Mouse (Mus musculus) MEL (cell line): ENCODE results near the gene Pdcl2. TPM values are rescaled to one million over a fixed set of nuclear protein-coding genes. Genes with fewer than 3 reads are reported as not detected.

Source experiments
- DNase-seq: peaks from one replicate; pipeline ENCODE4 v3.0.0; 2011; ENCODE audit warnings: low read depth, low spot score
- H3K27ac ChIP-seq: 2 replicates; pipeline ENCODE4 v1.5.1; 2012; ENCODE audit warnings: low read depth, mild to moderate bottlenecking, control low read depth, low read length, moderate library complexity; ENCODE audit not compliant: control insufficient read depth
- H3K27me3 ChIP-seq, 2 experiments: fragments of 150-350 bp in 1 of 2; sonication (generic) in 1 of 2; 2 replicates each; pipeline ENCODE4 v1.6.1; 2012; ENCODE audit warnings: low read length in 2 of 2, mild to moderate bottlenecking in 2 of 2, improper control_type of control experiment in 1 of 2, moderate library complexity in 1 of 2; ENCODE audit not compliant: insufficient read depth in 2 of 2, control insufficient read depth in 1 of 2
- H3K36me3 ChIP-seq, 2 experiments: 2 replicates each; pipeline ENCODE4 v1.6.1; 2012 to 2014; ENCODE audit warnings: low read length in 2 of 2, improper control_type of control experiment in 1 of 2, inconsistent platforms in 1 of 2, mild to moderate bottlenecking in 1 of 2; ENCODE audit not compliant: insufficient read depth in 2 of 2, control insufficient read depth in 1 of 2
- H3K4me1 ChIP-seq, 2 experiments: fragments of 150-350 bp in 1 of 2; sonication (generic) in 1 of 2; 2 replicates each; pipeline ENCODE4 v1.6.1; 2012; ENCODE audit warnings: low read length in 2 of 2, improper control_type of control experiment in 1 of 2, mild to moderate bottlenecking in 1 of 2; ENCODE audit not compliant: insufficient read depth in 2 of 2, control insufficient read depth in 1 of 2
- H3K4me3 ChIP-seq, 2 experiments: fragments of 150-350 bp in 1 of 2; sonication (generic) in 1 of 2; 2 replicates each; pipeline ENCODE4 v1.5.1; 2012; ENCODE audit warnings: low read depth in 2 of 2, low read length in 2 of 2, mild to moderate bottlenecking in 2 of 2, moderate library complexity in 2 of 2, control low read depth in 1 of 2, improper control_type of control experiment in 1 of 2; ENCODE audit not compliant: control insufficient read depth in 1 of 2, insufficient read depth in 1 of 2
- H3K79me2 ChIP-seq: 2 replicates; pipeline ENCODE4 v1.6.1; 2012; ENCODE audit warnings: mild to moderate bottlenecking, low read length, moderate library complexity; ENCODE audit not compliant: control insufficient read depth, poor library complexity, insufficient read depth
- H3K9ac ChIP-seq: 2 replicates; pipeline ENCODE4 v1.6.1; 2012; ENCODE audit warnings: low read depth, mild to moderate bottlenecking, control low read depth, low read length, moderate library complexity; ENCODE audit not compliant: control insufficient read depth, poor library complexity, severe bottlenecking
- H3K9me3 ChIP-seq: fragments of 150-350 bp; sonication (generic); replicated peaks from 2 replicates; pipeline ENCODE4 v1.6.1; 2012; ENCODE audit warnings: mild to moderate bottlenecking, low read length, improper control_type of control experiment, moderate library complexity; ENCODE audit not compliant: insufficient read depth
- ETS1 ChIP-seq: IDR thresholded peaks from 2 replicates; pipeline ENCODE4 v1.6.1; 2012; ENCODE audit warnings: low read depth, mild to moderate bottlenecking, inconsistent platforms, low read length, improper control_type of control experiment, moderate library complexity
- GATA1 ChIP-seq: IDR thresholded peaks from 2 replicates; pipeline ENCODE4 v1.6.1; 2011; ENCODE audit warnings: low read depth, low read length, improper control_type of control experiment
- HCFC1 ChIP-seq: IDR thresholded peaks from 2 replicates; pipeline ENCODE4 v1.6.1; 2012; ENCODE audit warnings: low read depth, mild to moderate bottlenecking, inconsistent platforms, low read length, improper control_type of control experiment, moderate library complexity
- MAZ ChIP-seq: IDR thresholded peaks from 2 replicates; pipeline ENCODE4 v1.6.1; 2012; ENCODE audit warnings: low read depth, mild to moderate bottlenecking, inconsistent platforms, low read length, improper control_type of control experiment
- MYB ChIP-seq: IDR thresholded peaks from 2 replicates; pipeline ENCODE4 v1.6.1; 2011; ENCODE audit warnings: mild to moderate bottlenecking, low read depth, low read length, improper control_type of control experiment
- MYC ChIP-seq: IDR thresholded peaks from 2 replicates; pipeline ENCODE4 v1.6.1; 2011; ENCODE audit warnings: low read depth, mild to moderate bottlenecking, low read length, improper control_type of control experiment, moderate library complexity
- POLR2AphosphoS2 ChIP-seq: IDR thresholded peaks from 2 replicates; pipeline ENCODE4 v1.6.1; 2011; ENCODE audit warnings: low read length, improper control_type of control experiment
- POLR2AphosphoS5 ChIP-seq: IDR thresholded peaks from 2 replicates; pipeline ENCODE4 v1.6.1; 2012; ENCODE audit warnings: low read depth, borderline replicate concordance, mild to moderate bottlenecking, inconsistent platforms, low read length, moderate library complexity, mixed read lengths
- RCOR1 ChIP-seq: IDR thresholded peaks from 2 replicates; pipeline ENCODE4 v1.6.1; 2012; ENCODE audit warnings: low read depth, mild to moderate bottlenecking, inconsistent platforms, low read length, improper control_type of control experiment
- SMC3 ChIP-seq: IDR thresholded peaks from 2 replicates; pipeline ENCODE4 v1.6.1; 2011; ENCODE audit warnings: low read depth, low read length, improper control_type of control experiment
- TBP ChIP-seq: IDR thresholded peaks from 2 replicates; pipeline ENCODE4 v1.8.0; 2011; ENCODE audit warnings: low read depth, low read length, improper control_type of control experiment
- UBTF ChIP-seq: IDR thresholded peaks from 2 replicates; pipeline ENCODE4 v1.6.1; 2012; ENCODE audit warnings: low read depth, mild to moderate bottlenecking, inconsistent platforms, low read length, improper control_type of control experiment, moderate library complexity, borderline replicate concordance; ENCODE audit not compliant: insufficient read depth
- ZKSCAN1 ChIP-seq: IDR thresholded peaks from 2 replicates; pipeline ENCODE4 v1.6.1; 2012; ENCODE audit warnings: low read depth, mild to moderate bottlenecking, inconsistent platforms, low read length, improper control_type of control experiment, moderate library complexity
- ZNF384 ChIP-seq: IDR thresholded peaks from 2 replicates; pipeline ENCODE4 v1.6.1; 2012; ENCODE audit warnings: low read depth, mild to moderate bottlenecking, inconsistent platforms, low read length, improper control_type of control experiment
- polyA plus RNA-seq, 2 experiments: library from polyadenylated mRNA; stranded (reverse) in 1 of 2; unstranded in 1 of 2; fragments of >175 nt in 1 of 2; fragments of >200 nt in 1 of 2; gene quantifications; 2 replicates each; pipeline versions ENCODE4 v1.2.1 to v1.2.4; 2012; ENCODE audit warnings: low replicate concordance in 2 of 2, low read depth in 1 of 2; ENCODE audit not compliant: insufficient read length in 2 of 2, insufficient read depth in 1 of 2, missing spikeins in 1 of 2
- total RNA-seq: library from RNA; depleted of rRNA; stranded (reverse); fragments of 300-350 nt; gene quantifications from 2 replicates; pipeline ENCODE4 v1.2.3, GENCODE M21; 2012

Gene Pdcl2
- total and polyA plus RNA-seq, 3 experiments: not detected

DNA sequence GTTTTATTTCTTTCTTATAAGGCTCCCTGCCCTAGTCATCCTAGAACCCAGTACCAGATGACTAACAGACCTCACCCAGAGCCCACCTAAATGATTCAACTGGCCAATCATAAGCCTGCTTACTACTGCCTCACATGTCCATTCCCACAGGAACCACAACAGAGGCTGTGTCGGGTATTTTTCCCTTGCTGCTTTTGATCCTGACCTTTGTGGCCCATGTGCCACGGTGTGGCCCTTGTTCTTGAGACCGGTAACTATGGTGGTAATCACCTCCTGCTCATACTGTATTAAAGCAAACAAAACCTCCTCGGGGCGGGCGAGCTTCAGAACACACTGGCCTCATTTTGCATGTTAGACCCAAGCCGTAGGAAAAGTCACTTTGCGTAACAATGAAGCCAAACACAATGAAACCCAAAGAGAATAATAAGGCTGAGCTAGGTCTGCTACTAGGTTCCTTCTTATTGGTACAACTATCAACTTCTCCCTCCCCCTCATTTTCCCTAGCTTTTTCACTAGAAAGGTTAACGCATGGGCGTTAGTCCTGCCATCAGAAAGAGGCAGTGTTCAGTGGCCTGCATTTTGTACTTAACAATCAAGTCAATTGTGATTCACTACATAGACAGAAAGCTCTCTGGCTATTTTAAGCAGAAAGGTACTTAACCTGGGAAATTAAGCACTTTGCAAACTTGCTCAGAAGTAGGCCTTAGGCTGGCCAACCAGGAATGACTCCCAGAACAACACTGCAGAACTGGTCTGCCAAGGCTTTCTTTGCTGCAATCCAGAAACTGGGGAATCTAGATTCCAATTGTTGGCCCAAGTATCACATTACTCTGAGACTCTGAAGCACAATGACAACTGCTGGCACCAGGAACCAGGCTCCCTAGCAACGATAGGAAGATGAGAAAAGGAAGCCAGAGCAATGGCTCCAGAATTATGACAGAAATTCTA is 9.4 kb downstream of the Pdcl2 start:
- DNase-seq: no peak
- Histone ChIP-seq H3K9me3 (no peaks in the 10 kb centered on the region), H3K4me1 (no peaks in the 10 kb centered on the region), H3K36me3 (no peaks in the 10 kb centered on the region), H3K9ac (no peak overlapping the region), H3K79me2 (no peaks in the 10 kb centered on the region), H3K4me3 (no peak overlapping the region), H3K27ac (no peak overlapping the region), H3K27me3 (peaks cover 13 to 29% of the 10 kb centered on the region in 2 experiments)
- no peak for TF ChIP-seq MYC
- TF ChIP-seq POLR2AphosphoS2: no peak
- TF ChIP-seq RCOR1: no peak
- TF ChIP-seq UBTF: no peak
- no peak for TF ChIP-seq SMC3
- no peak for TF ChIP-seq HCFC1
- TF ChIP-seq ETS1: no peak

- no peak for DNase-seq
- no peak overlapping the region for H3K27ac ChIP-seq
- H3K4me1 ChIP-seq: peaks cover 3 to 4% of the 10 kb centered on the region in 2 experiments; a peak in 3 of 4 replicates
- H3K27me3 ChIP-seq: peaks cover 4 to 18% of the 10 kb centered on the region in 2 experiments
- TF ChIP-seq ZNF384: no peak
- TF ChIP-seq MAZ: no peak
- TF ChIP-seq POLR2AphosphoS5: no peak
- peaks cover 0 to 8% of the 10 kb centered on the region in 2 experiments; a peak in 2 of 4 replicates for H3K36me3 ChIP-seq
- H3K9me3 ChIP-seq: no peaks in the 10 kb centered on the region
- H3K4me3 ChIP-seq: no peak overlapping the region
- peaks cover 17% of the 10 kb centered on the region for H3K79me2 ChIP-seq
- H3K9ac ChIP-seq: no peak overlapping the region
Measured at GRCm38 (mm10) chr5:76308206-76308605, 22.8 kb downstream of the Pdcl2 start.

DNA sequence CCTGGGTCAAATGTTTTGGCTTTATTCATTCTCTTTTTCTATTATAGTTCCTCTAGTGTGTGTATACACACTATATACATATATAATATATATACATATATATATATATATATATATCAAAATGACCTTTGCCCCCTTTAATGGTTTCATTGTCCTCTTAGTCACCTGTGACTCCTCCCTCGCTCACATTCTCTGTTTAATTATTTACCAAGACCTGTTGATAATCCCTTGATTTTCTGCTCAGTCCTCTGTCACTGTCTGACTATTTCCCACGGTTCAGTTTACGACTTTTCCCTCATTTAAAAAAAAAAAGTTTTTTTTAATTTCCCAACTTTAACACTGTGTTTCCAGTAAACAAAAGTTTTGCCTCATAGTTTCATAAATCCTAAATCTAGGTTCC is 24.7 kb downstream of the Pdcl2 start:
- TF ChIP-seq POLR2AphosphoS2 (no peak), ZKSCAN1 (no peak), TBP (no peak), SMC3 (no peak), GATA1 (no peak), RCOR1 (no peak), MYB (no peak)
- TF ChIP-seq, all 39 proteins: peak for 0
- Histone ChIP-seq H3K36me3 (peaks cover 0 to 14% of the 10 kb centered on the region in 2 experiments; a peak in 2 of 4 replicates), H3K9ac (no peak overlapping the region), H3K4me1 (peaks cover 3 to 4% of the 10 kb centered on the region in 2 experiments; a peak in 3 of 4 replicates), H3K27ac (no peak overlapping the region), H3K4me3 (no peak overlapping the region), H3K27me3 (peaks cover 2 to 7% of the 10 kb centered on the region in 2 experiments), H3K79me2 (peaks cover 17% of the 10 kb centered on the region), H3K9me3 (no peaks in the 10 kb centered on the region)
- DNase-seq: no peak
